Mouse (Mus musculus) hindbrain, embryonic 11.5 days (tissue): ENCODE data around the gene Acsl6. TPM values are rescaled to one million over a fixed set of nuclear protein-coding genes. Genes with fewer than 3 reads are reported as not detected.

Experiments used
- ATAC-seq: fragments of 200-750 bp; cut with Nextera tagmentation; 2 replicates; pipeline ENCODE4 v1.8.0; 2017; ENCODE audit warnings: mild to moderate bottlenecking, moderate TSS enrichment, moderate library complexity; ENCODE audit not compliant: low FRiP score
- DNase-seq: peaks from one replicate; pipeline ENCODE4 v3.0.0-alpha.2; 2015; ENCODE audit warnings: low spot score
- H3K27ac ChIP-seq: fragments of 300-500 bp; sonication (generic); 2 replicates; pipeline ENCODE4 v1.5.1; 2014; ENCODE audit warnings: mild to moderate bottlenecking, low read depth, low read length
- H3K27me3 ChIP-seq: fragments of 300-500 bp; sonication (generic); 2 replicates; pipeline ENCODE4 v1.6.1; 2014; ENCODE audit warnings: mild to moderate bottlenecking, low read length, moderate library complexity, mixed read lengths; ENCODE audit not compliant: control insufficient read depth, insufficient read depth
- H3K36me3 ChIP-seq: fragments of 300-500 bp; sonication (generic); 2 replicates; pipeline ENCODE4 v1.6.1; 2014; ENCODE audit warnings: mild to moderate bottlenecking, low read length, moderate library complexity, mixed read lengths; ENCODE audit not compliant: control insufficient read depth, insufficient read depth
- H3K4me1 ChIP-seq: fragments of 300-500 bp; sonication (generic); replicated peaks from 2 replicates; pipeline ENCODE4 v1.6.1; 2014; ENCODE audit warnings: low read length, mixed read lengths; ENCODE audit not compliant: control insufficient read depth, insufficient read depth
- H3K4me2 ChIP-seq: fragments of 300-500 bp; sonication (generic); replicated peaks from 2 replicates; pipeline ENCODE4 v1.6.1; 2014; ENCODE audit warnings: mild to moderate bottlenecking, low read depth, low read length
- H3K4me3 ChIP-seq: fragments of 300-500 bp; sonication (generic); 2 replicates; pipeline ENCODE4 v1.5.1; 2014; ENCODE audit warnings: low read depth, low read length
- H3K9ac ChIP-seq: fragments of 300-500 bp; sonication (generic); 2 replicates; pipeline ENCODE4 v1.6.1; 2014; ENCODE audit warnings: low read depth, low read length
- H3K9me3 ChIP-seq: fragments of 300-500 bp; sonication (generic); 2 replicates; pipeline ENCODE4 v1.6.1; 2016; ENCODE audit warnings: low read length; ENCODE audit not compliant: control insufficient read depth
- WGBS: fragments of 180-500 bp; shearing (Covaris S2); extraction: QIAGEN DNeasy Blood & Tissue Kit; methylation state at CpG from one replicate; pipeline ENCODE4 v1.1.7; 2014; 5-methylcytosine and 5-hydroxymethylcytosine counted together
- polyA plus RNA-seq: library from polyadenylated mRNA; unstranded; fragments of >200 nt; fragmentation: Nextera tagmentation; extraction: Ambion mirVana; gene quantifications from 2 replicates; pipeline ENCODE4 v1.2.1, GENCODE M21; 2014

The Acsl6 gene
- polyA plus RNA-seq, 1 experiment from 2014 or later = 16.8 TPM

- no peaks in the 10 kb centered on the region for H3K9me3 ChIP-seq
- DNase-seq (no peak), ATAC-seq (peak; percentile 40)
- no peaks in the 10 kb centered on the region for H3K27me3 ChIP-seq
- H3K36me3 ChIP-seq = no peaks in the 10 kb centered on the region
- WGBS = 10% methylated on average over 3 of the region's 3 CpGs
- peaks cover 19% of the 10 kb centered on the region for H3K4me1 ChIP-seq
- no peak overlapping the region for H3K9ac ChIP-seq
- 0 out of 2 replicates have a peak overlapping the region, but pooled peaks have one; percentile 27 for H3K27ac ChIP-seq
- H3K4me3 ChIP-seq = no peak overlapping the region
- H3K4me2 ChIP-seq = no peak overlapping the region
Measured at GRCm38 (mm10) chr11:54314740-54315139, 11.1 kb downstream of the Acsl6 start.

- no peak overlapping the region for H3K4me3 ChIP-seq
- H3K27me3 ChIP-seq = no peaks in the 10 kb centered on the region
- ATAC-seq (no peak), DNase-seq (no peak)
- H3K9ac ChIP-seq = no peak overlapping the region
- H3K4me1 ChIP-seq = peaks cover 19% of the 10 kb centered on the region
- H3K27ac ChIP-seq = no peak overlapping the region
- H3K9me3 ChIP-seq = no peaks in the 10 kb centered on the region
- WGBS = 89% methylated on average over 5 of the region's 5 CpGs
- no peak overlapping the region for H3K4me2 ChIP-seq
- H3K36me3 ChIP-seq = no peaks in the 10 kb centered on the region
Measured at GRCm38 (mm10) chr11:54315336-54315735, 11.7 kb downstream of the Acsl6 start.

GRCm38 (mm10) chr11:54317361-54317760 is 13.8 kb downstream of the Acsl6 start:
- no peak overlapping the region for H3K4me2 ChIP-seq
- WGBS = 89% methylated on average over 8 of the region's 8 CpGs
- peaks cover 8% of the 10 kb centered on the region; the same call in 1 of the 2 replicates for H3K4me1 ChIP-seq
- no peaks in the 10 kb centered on the region for H3K9me3 ChIP-seq
- H3K4me3 ChIP-seq = no peak overlapping the region
- no peak overlapping the region for H3K9ac ChIP-seq
- ATAC-seq = no peak
- DNase-seq = no peak
- H3K36me3 ChIP-seq = no peaks in the 10 kb centered on the region
- H3K27ac ChIP-seq = no peak overlapping the region
- H3K27me3 ChIP-seq = no peaks in the 10 kb centered on the region

DNA sequence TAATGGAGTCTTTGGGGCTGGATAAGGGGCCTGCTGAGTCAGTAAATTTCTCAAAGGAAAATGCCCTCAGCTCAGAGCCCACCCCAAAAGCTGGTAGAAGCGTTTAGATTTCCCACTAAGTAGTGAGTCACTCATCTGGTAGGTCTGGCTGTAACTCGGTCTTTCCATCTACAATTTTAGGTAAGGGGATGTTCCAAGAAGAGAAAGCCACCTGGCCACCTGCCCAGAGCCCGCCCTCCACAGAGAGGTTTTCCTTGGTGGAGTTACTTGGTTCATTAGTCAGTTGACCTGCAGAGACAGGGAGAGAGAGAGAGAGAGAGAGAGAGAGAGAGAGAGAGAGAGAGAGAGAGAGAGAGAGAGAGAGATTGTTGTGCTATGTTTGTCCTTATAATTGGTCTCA is 14.2 kb downstream of the Acsl6 start:
- Histone ChIP-seq H3K4me3 (no peak overlapping the region), H3K36me3 (no peaks in the 10 kb centered on the region), H3K4me2 (no peak overlapping the region), H3K27ac (no peak overlapping the region), H3K9ac (no peak overlapping the region), H3K9me3 (no peaks in the 10 kb centered on the region), H3K27me3 (no peaks in the 10 kb centered on the region), H3K4me1 (peaks cover 5% of the 10 kb centered on the region; the same call in 1 of the 2 replicates)
- ATAC-seq = no peak
- 84% methylated on average over 3 of the region's 3 CpGs for WGBS
- DNase-seq = no peak

DNA sequence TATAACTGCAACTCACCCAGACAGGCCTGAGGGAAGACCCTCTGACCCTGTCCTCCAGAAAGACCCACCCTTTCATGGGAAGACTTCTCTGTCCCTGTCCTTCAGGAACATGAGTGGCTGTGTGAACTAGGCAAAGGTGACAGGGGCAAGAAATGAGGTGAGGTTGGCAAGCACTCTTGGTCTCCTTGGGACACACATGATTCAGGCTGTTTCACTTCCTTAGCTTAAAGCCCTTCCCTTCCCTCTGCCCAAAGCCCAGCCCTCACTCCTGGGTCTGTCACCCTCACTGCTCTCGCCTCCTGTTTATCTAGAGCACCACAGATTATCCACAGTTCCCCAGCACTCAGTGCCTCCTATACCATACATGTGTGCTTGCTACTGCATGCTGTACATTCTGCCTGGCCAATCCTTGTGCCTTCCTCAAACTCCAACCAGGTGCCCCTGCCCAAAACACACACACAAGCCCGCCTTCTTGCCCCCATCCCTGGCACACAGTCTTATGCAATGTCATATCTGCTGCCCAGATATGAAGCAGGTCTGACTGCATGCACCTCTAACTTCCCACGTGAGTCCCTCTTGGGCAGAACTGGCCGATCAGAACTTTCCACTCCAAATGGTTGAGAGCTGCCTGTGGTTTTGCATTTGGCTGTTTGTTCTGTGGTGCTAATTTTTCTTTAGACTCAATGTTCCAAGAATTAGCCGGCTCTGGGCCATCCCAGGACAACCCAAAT is 18.4 kb downstream of the Acsl6 start:
- Histone ChIP-seq H3K9me3 (no peaks in the 10 kb centered on the region), H3K9ac (no peak overlapping the region), H3K4me1 (no peaks in the 10 kb centered on the region), H3K4me3 (no peak overlapping the region), H3K36me3 (0 out of 2 replicates have a peak, but pooled peaks cover 2% of the 10 kb centered on the region), H3K27me3 (no peaks in the 10 kb centered on the region), H3K4me2 (no peak overlapping the region), H3K27ac (no peak overlapping the region)
- ATAC-seq = no peak
- no peak for DNase-seq
- 81% methylated on average over 5 of the region's 5 CpGs for WGBS

DNA sequence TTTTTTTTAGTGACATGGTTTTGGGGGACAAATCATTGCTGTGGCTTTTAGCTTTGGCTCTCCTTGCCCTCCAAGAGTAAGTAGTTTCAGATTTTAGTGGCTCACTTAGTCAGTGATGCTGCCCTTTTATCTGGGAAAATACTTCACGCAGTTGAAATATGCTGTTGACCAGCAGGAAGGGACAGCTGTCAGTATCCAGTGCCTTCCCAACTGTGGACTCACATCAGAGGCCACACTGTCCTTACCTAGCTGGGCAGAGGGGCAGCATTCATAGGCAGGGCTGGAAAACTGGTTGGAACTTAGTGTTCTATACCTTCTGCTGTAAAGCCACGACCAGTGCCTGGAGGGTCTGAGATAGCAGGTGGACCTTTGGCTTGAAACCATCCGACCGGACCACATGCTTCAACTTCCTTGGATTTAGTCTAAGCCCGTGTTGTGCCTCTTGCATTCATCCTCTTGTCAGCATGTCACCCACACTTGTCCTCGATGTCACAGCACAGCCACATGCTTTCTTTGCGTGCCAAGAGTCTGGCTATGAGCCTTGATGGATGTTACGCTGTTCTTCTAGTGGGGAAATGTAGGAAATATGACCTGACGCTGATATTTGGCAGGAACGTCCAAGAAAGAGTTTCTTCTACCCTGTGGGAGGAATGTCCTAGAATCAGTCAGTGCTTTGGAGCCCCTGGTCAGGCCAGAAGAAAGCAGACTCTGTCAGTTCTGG is 28.0 kb downstream of the Acsl6 start:
- DNase-seq (no peak), ATAC-seq (no peak)
- no peaks in the 10 kb centered on the region for H3K4me1 ChIP-seq
- H3K4me3 ChIP-seq = no peak overlapping the region
- 0 out of 2 replicates have a peak, but pooled peaks cover 6% of the 10 kb centered on the region for H3K36me3 ChIP-seq
- H3K27ac ChIP-seq = no peak overlapping the region
- whole genome bisulfite sequencing = 89% methylated on average over 10 of the region's 10 CpGs
- no peak overlapping the region for H3K4me2 ChIP-seq
- H3K9me3 ChIP-seq = no peaks in the 10 kb centered on the region
- H3K27me3 ChIP-seq = no peaks in the 10 kb centered on the region
- no peak overlapping the region for H3K9ac ChIP-seq

DNA sequence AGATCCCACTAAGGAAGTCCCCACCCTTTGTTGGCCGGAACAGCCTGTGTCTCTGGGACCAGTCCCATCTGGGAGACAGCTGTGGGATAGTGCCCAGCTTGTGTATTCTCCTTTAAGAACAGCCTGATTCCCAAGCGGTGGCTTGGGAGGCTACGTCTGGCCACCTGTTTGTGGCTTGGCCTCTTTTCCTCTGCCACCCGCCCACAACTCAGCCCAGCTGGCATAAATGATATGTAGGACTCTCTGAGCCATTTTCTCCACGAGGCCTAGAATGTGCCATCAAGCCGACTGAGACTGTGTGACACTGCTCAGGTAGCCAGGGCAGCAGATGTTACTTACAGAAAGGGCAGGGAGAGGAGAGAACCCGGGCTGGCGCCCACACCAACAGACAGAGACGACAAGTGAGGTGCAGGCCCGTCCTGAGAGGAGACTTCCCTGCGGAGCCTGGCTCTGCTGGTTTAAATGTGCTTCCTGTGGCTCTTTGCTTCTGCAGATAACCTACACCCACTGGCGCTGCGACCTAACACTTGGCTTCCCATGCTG is 32.6 kb downstream of the Acsl6 start:
- no peaks in the 10 kb centered on the region for H3K4me1 ChIP-seq
- no peak overlapping the region for H3K4me3 ChIP-seq
- no peak overlapping the region for H3K4me2 ChIP-seq
- DNase-seq = no peak
- no peak overlapping the region for H3K27ac ChIP-seq
- no peaks in the 10 kb centered on the region for H3K36me3 ChIP-seq
- H3K9ac ChIP-seq = no peak overlapping the region
- no peak for ATAC-seq
- H3K27me3 ChIP-seq = no peaks in the 10 kb centered on the region
- H3K9me3 ChIP-seq = no peaks in the 10 kb centered on the region
- 55% methylated on average over 13 of the region's 13 CpGs for WGBS

DNA sequence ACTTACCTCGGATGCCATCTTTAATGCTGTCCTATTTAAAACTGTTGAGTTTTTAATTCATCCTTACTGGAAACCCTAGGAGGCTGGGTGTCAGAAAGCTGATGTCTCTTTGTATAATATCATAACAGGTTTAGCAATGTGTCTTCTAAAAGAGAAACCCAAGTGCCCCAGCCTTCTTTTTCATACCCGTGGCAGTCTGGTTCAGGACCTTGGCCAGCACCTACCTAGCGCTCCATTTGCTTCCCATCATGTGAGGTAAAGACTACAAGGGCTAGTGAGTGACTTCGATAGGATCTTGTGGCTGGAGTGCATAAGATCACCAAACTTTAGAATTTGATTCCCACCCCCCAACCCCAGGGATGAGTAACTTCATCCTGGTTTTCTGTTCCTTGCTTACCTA is 40.1 kb downstream of the Acsl6 start:
- H3K27ac ChIP-seq = no peak overlapping the region
- no peaks in the 10 kb centered on the region for H3K27me3 ChIP-seq
- no peaks in the 10 kb centered on the region for H3K4me1 ChIP-seq
- ATAC-seq (no peak), DNase-seq (peak; percentile 39)
- no peak overlapping the region for H3K4me2 ChIP-seq
- WGBS = 52% methylated on average over 4 of the region's 4 CpGs
- H3K9me3 ChIP-seq = no peaks in the 10 kb centered on the region
- H3K9ac ChIP-seq = no peak overlapping the region
- H3K36me3 ChIP-seq = peaks cover 2% of the 10 kb centered on the region; the same call in 1 of the 2 replicates
- no peak overlapping the region for H3K4me3 ChIP-seq
